Mouse (Mus musculus): ENCODE measurements around the gene Kmt2b.
A peak's percentile ranks its signal among the peaks of the same experiment; 100 is the strongest.

Kmt2b gene

GRCm38 (mm10) chr7:30588676-30589434 lies at the start of gene Kmt2b:
Gene Kmt2b (minus strand): TSS chr7:30588726.
- peak; percentile 98 for DNase-seq (ENCODE audit: low read depth, low spot score)

GRCm38 (mm10) chr7:30636395-30636794 lies 47.9 kb upstream of the Kmt2b start:
- DNase-seq (ENCODE audit: low read depth, low spot score), result no peak

- DNase-seq (ENCODE audit: low read depth, low spot score), result no peak
Measured at GRCm38 (mm10) chr7:30635752-30636151, 47.2 kb upstream of the Kmt2b start, which contains the start of gene Etv2. Gene Etv2 (minus strand): TSS chr7:30635852.

GRCm38 (mm10) chr7:30634621-30635020 lies 46.1 kb upstream of the Kmt2b start:
- DNase-seq (ENCODE audit: low read depth, low spot score), result peak; percentile 16

- DNase-seq (ENCODE audit: low read depth, low spot score), result no peak
Measured at GRCm38 (mm10) chr7:30633762-30634412, 45.4 kb upstream of the Kmt2b start.

- DNase-seq (ENCODE audit: low read depth, low spot score), result no peak
Measured at GRCm38 (mm10) chr7:30629013-30629412, 40.5 kb upstream of the Kmt2b start.

- DNase-seq (ENCODE audit: low read depth, low spot score), result no peak
Measured at GRCm38 (mm10) chr7:30626647-30627046, 38.1 kb upstream of the Kmt2b start.

- DNase-seq (ENCODE audit: low read depth, low spot score), result peak; percentile 84
Measured at GRCm38 (mm10) chr7:30625530-30626384, 37.2 kb upstream of the Kmt2b start, which contains the start of gene Cox6b1. Gene Cox6b1 (minus strand): TSS chr7:30626151.

GRCm38 (mm10) chr7:30619202-30619601 lies 30.7 kb upstream of the Kmt2b start:
- peak; percentile 61 for DNase-seq (ENCODE audit: low read depth, low spot score)

GRCm38 (mm10) chr7:30618658-30619057 lies 30.1 kb upstream of the Kmt2b start:
- DNase-seq (ENCODE audit: low read depth, low spot score), result no peak

- no peak for DNase-seq (ENCODE audit: low read depth, low spot score)
Measured at GRCm38 (mm10) chr7:30615049-30615760, 26.7 kb upstream of the Kmt2b start.

- DNase-seq (ENCODE audit: low read depth, low spot score), result peak; percentile 70
Measured at GRCm38 (mm10) chr7:30614454-30614853, 25.9 kb upstream of the Kmt2b start.

- DNase-seq (ENCODE audit: low read depth, low spot score), result peak; percentile 55
Measured at GRCm38 (mm10) chr7:30613529-30614112, 25.1 kb upstream of the Kmt2b start.

- DNase-seq (ENCODE audit: low read depth, low spot score), result no peak
Measured at GRCm38 (mm10) chr7:30612654-30613402, 24.3 kb upstream of the Kmt2b start, which contains the start of gene Upk1a. Gene Upk1a (minus strand): TSS chr7:30612847.

- DNase-seq (ENCODE audit: low read depth, low spot score), result no peak
Measured at GRCm38 (mm10) chr7:30610043-30610442, 21.5 kb upstream of the Kmt2b start.

GRCm38 (mm10) chr7:30608476-30608875 lies 19.9 kb upstream of the Kmt2b start:
- no peak for DNase-seq (ENCODE audit: low read depth, low spot score)

GRCm38 (mm10) chr7:30607706-30608309 lies 19.3 kb upstream of the Kmt2b start:
- peak; percentile 42 for DNase-seq (ENCODE audit: low read depth, low spot score)

GRCm38 (mm10) chr7:30604944-30605343 lies 16.4 kb upstream of the Kmt2b start:
- DNase-seq (ENCODE audit: low read depth, low spot score), result no peak

- DNase-seq (ENCODE audit: low read depth, low spot score), result no peak
Measured at GRCm38 (mm10) chr7:30604424-30604823, 15.9 kb upstream of the Kmt2b start.

GRCm38 (mm10) chr7:30602583-30602982 lies 14.1 kb upstream of the Kmt2b start:
- DNase-seq (ENCODE audit: low read depth, low spot score), result no peak
